Mouse (Mus musculus) forebrain, embryonic 11.5 days (tissue): ENCODE measurements at regions not wholly inside any gene's neighbourhood (a gene's known extent, or its start where the extent isn't known, plus 50 kb on each side); places are given as distances from the start of the nearest gene placed in this dataset.

Source experiments
- ATAC-seq: fragments of 200-750 bp; cut with Nextera tagmentation; replicated peaks from 2 replicates; pipeline ENCODE4 v1.8.0; 2017; ENCODE audit warnings: moderate TSS enrichment; ENCODE audit not compliant: low FRiP score
- DNase-seq: peaks from one replicate; pipeline ENCODE4 v3.0.0-alpha.2; 2017; ENCODE audit warnings: low spot score
- H3K27ac ChIP-seq: fragments of 300-500 bp; sonication (generic); 2 replicates; pipeline ENCODE4 v1.5.1; 2014; ENCODE audit warnings: low read depth, low read length
- H3K27me3 ChIP-seq: fragments of 300-500 bp; sonication (generic); 2 replicates; pipeline ENCODE4 v1.6.1; 2014; ENCODE audit warnings: mild to moderate bottlenecking, low read length, mixed read lengths; ENCODE audit not compliant: control insufficient read depth, insufficient read depth
- H3K36me3 ChIP-seq: fragments of 300-500 bp; sonication (generic); 2 replicates; pipeline ENCODE4 v1.6.1; 2014; ENCODE audit warnings: mild to moderate bottlenecking, low read length, moderate library complexity, mixed read lengths; ENCODE audit not compliant: control insufficient read depth, insufficient read depth
- H3K4me1 ChIP-seq: fragments of 300-500 bp; sonication (generic); replicated peaks from 2 replicates; pipeline ENCODE4 v1.6.1; 2014; ENCODE audit warnings: low read length, mixed read lengths; ENCODE audit not compliant: control insufficient read depth, insufficient read depth
- H3K4me2 ChIP-seq: fragments of 300-500 bp; sonication (generic); 2 replicates; pipeline ENCODE4 v1.6.1; 2014; ENCODE audit warnings: low read depth, mild to moderate bottlenecking, low read length, moderate library complexity, mixed read lengths; ENCODE audit not compliant: severe bottlenecking
- H3K4me3 ChIP-seq: fragments of 300-500 bp; sonication (generic); 2 replicates; pipeline ENCODE4 v1.5.1; 2014; ENCODE audit warnings: low read depth, low read length
- H3K9ac ChIP-seq: fragments of 300-500 bp; sonication (generic); 2 replicates; pipeline ENCODE4 v1.6.1; 2014; ENCODE audit warnings: low read length
- H3K9me3 ChIP-seq: fragments of 300-500 bp; sonication (generic); 2 replicates; pipeline ENCODE4 v1.6.1; 2016; ENCODE audit warnings: low read length, mixed read lengths; ENCODE audit not compliant: control insufficient read depth
- WGBS: fragments of 180-500 bp; shearing (Covaris S2); extraction: QIAGEN DNeasy Blood & Tissue Kit; methylation state at CpG from one replicate; pipeline ENCODE4 v1.1.7; 2014; 5-methylcytosine and 5-hydroxymethylcytosine counted together

DNA sequence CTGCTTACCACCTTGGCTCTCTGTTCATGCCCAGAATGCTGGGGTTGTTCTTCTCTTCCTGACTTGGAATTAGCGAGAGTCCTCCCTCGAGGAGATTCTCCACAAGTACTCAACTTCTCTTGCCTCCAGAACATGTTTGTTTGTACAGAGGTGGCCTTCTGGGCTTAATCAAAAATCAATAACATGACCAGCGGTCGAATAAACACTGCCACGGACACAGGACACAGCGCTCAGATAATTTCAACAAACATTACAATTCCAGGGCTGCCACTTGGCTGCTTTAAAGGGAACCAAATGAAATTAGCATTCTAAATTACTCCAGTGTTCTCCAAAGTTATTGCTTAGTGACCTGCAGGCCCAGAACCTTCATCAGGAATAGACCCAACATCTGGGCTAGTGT is 249.9 kb downstream of the Setd4 start:
- 79% methylated on average over 6 of the region's 6 CpGs for WGBS
- Histone ChIP-seq H3K9me3 (no peaks in the 10 kb centered on the region), H3K36me3 (no peaks in the 10 kb centered on the region), H3K4me3 (no peak overlapping the region), H3K4me1 (no peaks in the 10 kb centered on the region), H3K4me2 (no peak overlapping the region), H3K27ac (no peak overlapping the region), H3K27me3 (no peaks in the 10 kb centered on the region), H3K9ac (no peak overlapping the region)
- ATAC-seq (no peak), DNase-seq (no peak)

GRCm38 (mm10) chr16:93344555-93344954 is 259.3 kb downstream of the Setd4 start:
- Histone ChIP-seq H3K4me2 (no peak overlapping the region), H3K4me1 (no peaks in the 10 kb centered on the region), H3K4me3 (no peak overlapping the region), H3K36me3 (no peaks in the 10 kb centered on the region), H3K27ac (no peak overlapping the region), H3K27me3 (no peaks in the 10 kb centered on the region), H3K9me3 (no peaks in the 10 kb centered on the region), H3K9ac (no peak overlapping the region)
- ATAC-seq (no peak), DNase-seq (no peak)
- WGBS: 87% methylated on average over 5 of the region's 5 CpGs

DNA sequence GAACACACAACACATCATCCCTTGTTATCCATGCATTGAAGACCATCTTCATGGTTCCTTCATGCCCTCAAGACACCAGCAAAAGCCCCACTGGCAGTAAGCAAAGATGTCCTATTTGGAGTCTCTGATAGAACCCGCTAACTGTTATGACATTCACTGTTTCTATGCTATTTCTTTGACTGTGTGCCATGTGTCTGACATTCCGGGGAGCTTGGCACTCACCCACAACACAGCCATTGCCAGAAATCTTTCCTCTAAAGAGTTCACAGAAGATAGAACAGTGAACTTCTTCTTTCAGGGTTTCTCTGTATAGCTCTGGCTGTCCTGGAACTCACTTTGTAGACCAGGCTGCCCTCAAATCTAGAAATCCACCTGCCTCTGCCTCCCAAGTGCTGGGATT is 261.2 kb downstream of the Setd4 start:
- Histone ChIP-seq H3K4me1 (no peaks in the 10 kb centered on the region), H3K27ac (no peak overlapping the region), H3K9me3 (no peaks in the 10 kb centered on the region), H3K4me2 (no peak overlapping the region), H3K36me3 (no peaks in the 10 kb centered on the region), H3K27me3 (no peaks in the 10 kb centered on the region), H3K9ac (no peak overlapping the region), H3K4me3 (no peak overlapping the region)
- WGBS: 93% methylated on average over 2 of the region's 2 CpGs
- ATAC-seq: no peak
- no peak for DNase-seq

DNA sequence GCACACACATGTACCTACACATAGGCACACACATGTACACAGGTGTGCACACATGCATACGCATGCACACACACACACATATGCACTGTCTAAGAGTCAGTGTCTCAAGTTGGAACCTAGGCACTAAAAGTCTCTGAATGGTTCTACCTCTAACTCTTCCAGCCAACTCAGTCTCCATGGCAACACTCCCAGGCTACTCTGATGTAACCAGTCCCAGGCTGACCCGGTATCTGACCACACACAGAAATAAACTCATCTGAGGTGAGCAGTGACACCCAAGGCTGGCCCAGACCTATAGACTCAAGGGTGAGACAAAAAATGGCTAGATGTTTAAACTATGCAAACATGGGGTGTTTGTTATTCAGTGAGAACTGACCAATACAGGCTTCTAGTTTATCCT is 262.1 kb downstream of the Setd4 start:
- H3K27ac ChIP-seq: no peak overlapping the region
- no peak overlapping the region for H3K4me2 ChIP-seq
- H3K9me3 ChIP-seq: no peaks in the 10 kb centered on the region
- no peaks in the 10 kb centered on the region for H3K36me3 ChIP-seq
- no peaks in the 10 kb centered on the region for H3K4me1 ChIP-seq
- 88% methylated on average over 2 of the region's 2 CpGs for WGBS
- H3K9ac ChIP-seq: no peak overlapping the region
- no peaks in the 10 kb centered on the region for H3K27me3 ChIP-seq
- no peak for DNase-seq
- H3K4me3 ChIP-seq: no peak overlapping the region
- ATAC-seq: no peak

DNA sequence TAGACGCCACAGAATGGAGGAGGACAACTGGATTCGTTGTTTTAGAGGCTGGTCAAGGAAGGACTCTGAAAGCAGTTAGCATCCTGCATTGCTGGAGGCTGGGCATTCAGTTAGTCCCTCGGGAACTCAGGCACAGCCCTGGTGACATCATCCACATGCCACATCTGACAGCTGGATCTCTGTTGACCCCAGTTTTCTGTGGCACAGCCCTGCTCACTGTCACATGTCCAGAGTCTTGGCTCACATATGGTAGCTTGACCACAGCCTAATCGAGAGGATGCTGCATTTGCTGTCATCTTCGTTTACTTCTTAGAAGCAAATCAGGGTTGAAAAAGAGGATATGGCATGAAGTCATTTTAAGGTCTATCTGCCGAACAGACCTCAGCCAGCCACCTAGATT is 265.1 kb downstream of the Setd4 start:
- H3K4me3 ChIP-seq: no peak overlapping the region
- no peaks in the 10 kb centered on the region for H3K27me3 ChIP-seq
- DNase-seq (no peak), ATAC-seq (no peak)
- no peak overlapping the region for H3K27ac ChIP-seq
- no peaks in the 10 kb centered on the region for H3K9me3 ChIP-seq
- WGBS: 87% methylated on average over 6 of the region's 6 CpGs
- H3K4me1 ChIP-seq: no peaks in the 10 kb centered on the region
- no peak overlapping the region for H3K4me2 ChIP-seq
- no peak overlapping the region for H3K9ac ChIP-seq
- H3K36me3 ChIP-seq: no peaks in the 10 kb centered on the region

- DNase-seq (no peak), ATAC-seq (no peak)
- no peak overlapping the region for H3K4me2 ChIP-seq
- H3K27ac ChIP-seq: no peak overlapping the region
- H3K9ac ChIP-seq: no peak overlapping the region
- H3K9me3 ChIP-seq: no peaks in the 10 kb centered on the region
- no peaks in the 10 kb centered on the region for H3K4me1 ChIP-seq
- no peaks in the 10 kb centered on the region for H3K36me3 ChIP-seq
- WGBS: 88% methylated on average over 11 of the region's 11 CpGs
- H3K27me3 ChIP-seq: no peaks in the 10 kb centered on the region
- no peak overlapping the region for H3K4me3 ChIP-seq
Measured at GRCm38 (mm10) chr16:93335322-93336111, 268.3 kb downstream of the Setd4 start.

DNA sequence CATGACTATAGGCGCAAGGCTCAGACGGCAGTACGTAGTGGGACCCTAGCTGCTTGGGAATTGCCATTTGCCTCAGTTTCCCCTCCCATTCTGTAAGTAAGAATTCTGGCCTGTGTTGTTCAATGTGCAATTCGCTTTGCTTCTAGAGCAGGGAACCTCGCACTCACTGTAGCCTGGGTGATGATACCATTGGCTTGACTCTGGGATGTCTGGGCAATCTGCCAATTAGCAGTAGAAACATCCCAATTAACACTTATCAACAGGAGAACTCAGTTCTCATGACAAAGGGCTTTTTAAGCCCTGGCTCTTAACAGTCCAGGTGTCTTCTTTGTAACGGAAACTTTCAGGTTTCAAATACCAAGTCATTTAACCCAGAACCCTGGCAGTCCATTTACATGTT is 270.2 kb downstream of the Setd4 start:
- Histone ChIP-seq H3K9me3 (no peaks in the 10 kb centered on the region), H3K4me1 (0 out of 2 replicates have a peak, but pooled peaks cover 2% of the 10 kb centered on the region), H3K27me3 (no peaks in the 10 kb centered on the region), H3K9ac (no peak overlapping the region), H3K27ac (no peak overlapping the region), H3K36me3 (no peaks in the 10 kb centered on the region), H3K4me2 (no peak overlapping the region), H3K4me3 (no peak overlapping the region)
- WGBS: 73% methylated on average over 6 of the region's 6 CpGs
- ATAC-seq: no peak
- DNase-seq: no peak

GRCm38 (mm10) chr16:93328680-93329395 is 275.0 kb downstream of the Setd4 start:
- no peaks in the 10 kb centered on the region for H3K36me3 ChIP-seq
- H3K27ac ChIP-seq: no peak overlapping the region
- no peak overlapping the region for H3K4me2 ChIP-seq
- ATAC-seq (no peak; the same call in 1 of the 2 replicates), DNase-seq (peak; percentile 56)
- H3K27me3 ChIP-seq: no peaks in the 10 kb centered on the region
- H3K9ac ChIP-seq: no peak overlapping the region
- H3K4me3 ChIP-seq: no peak overlapping the region
- no peaks in the 10 kb centered on the region; the same call in 1 of the 2 replicates for H3K9me3 ChIP-seq
- 0 out of 2 replicates have a peak, but pooled peaks cover 2% of the 10 kb centered on the region for H3K4me1 ChIP-seq
- WGBS: 29% methylated on average over 13 of the region's 13 CpGs
